Comparison of ENCODE assay signal across 8 mouse cellular contexts in genomic region chr13:119690876-119691620, GRCm38 (mm10). TPM values are rescaled to one million over a fixed set of nuclear protein-coding genes. Genes with fewer than 3 reads are reported as not detected.
A peak's percentile ranks its signal among the peaks of the same experiment; 100 is the strongest.
DNase-seq lines count a peak whose midpoint lies in the region; ATAC-seq and TF ChIP-seq lines count a peak whose summit lies in the region.

No protein-coding gene starts in this region.

- no peaks in the 10 kb centered on the region for H3K27me3 ChIP-seq in lung, embryonic 14.5 days (ENCODE audit: insufficient read depth, low read length)
- H3K27me3 ChIP-seq in forebrain, embryonic 16.5 days (replicated peaks; ENCODE audit: control insufficient read depth, insufficient read depth, low read length): no peaks in the 10 kb centered on the region
- no peaks in the 10 kb centered on the region for H3K27me3 ChIP-seq in limb, embryonic 10.5 days (ENCODE audit: low read depth, poor library complexity, severe bottlenecking)
- H3K27me3 ChIP-seq in neural tube, embryonic 14.5 days (ENCODE audit: control insufficient read depth, insufficient read depth, low read length): no peaks in the 10 kb centered on the region

- TF ChIP-seq CTCF in lung, embryonic 14.5 days (IDR thresholded peaks at IDR 0.05; ENCODE audit: low read depth): no peak
- no peak for TF ChIP-seq CTCF in brain, embryonic 14.5 days (IDR thresholded peaks at IDR 0.05; ENCODE audit: borderline replicate concordance, extremely low read depth, insufficient read depth, insufficient read length)

- WGBS in lung, embryonic 14.5 days: 3% methylated on average over 7 of the region's 7 CpGs
- WGBS in forebrain, embryonic 16.5 days: 1% methylated on average over 7 of the region's 7 CpGs
- WGBS in limb, embryonic 10.5 days: 9% methylated on average over 7 of the region's 7 CpGs
- 2% methylated on average over 7 of the region's 7 CpGs for WGBS in neural tube, embryonic 14.5 days

- peak overlapping the region; percentile 89 for H3K4me2 ChIP-seq in lung, embryonic 14.5 days
- peak overlapping the region; percentile 79 for H3K4me2 ChIP-seq in forebrain, embryonic 16.5 days (ENCODE audit: low read length)
- peak overlapping the region; percentile 86 for H3K4me2 ChIP-seq in neural tube, embryonic 14.5 days (ENCODE audit: low read depth, low read length)

- H3K9me3 ChIP-seq in lung, embryonic 14.5 days (ENCODE audit: low read depth, low read length): no peaks in the 10 kb centered on the region
- no peaks in the 10 kb centered on the region for H3K9me3 ChIP-seq in forebrain, embryonic 16.5 days (ENCODE audit: control insufficient read depth, low read length)
- H3K9me3 ChIP-seq in limb, embryonic 10.5 days (replicated peaks): no peaks in the 10 kb centered on the region
- H3K9me3 ChIP-seq in neural tube, embryonic 14.5 days (ENCODE audit: control insufficient read depth, low read length): no peaks in the 10 kb centered on the region

- peaks cover 6% of the 10 kb centered on the region for H3K4me1 ChIP-seq in lung, embryonic 14.5 days (ENCODE audit: insufficient read depth)
- peaks cover 46% of the 10 kb centered on the region for H3K4me1 ChIP-seq in forebrain, embryonic 16.5 days (replicated peaks; ENCODE audit: control insufficient read depth, insufficient read depth, low read length)
- peaks cover 19% of the 10 kb centered on the region for H3K4me1 ChIP-seq in limb, embryonic 10.5 days
- peaks cover 8% of the 10 kb centered on the region; the same call in 1 of the 2 replicates for H3K4me1 ChIP-seq in neural tube, embryonic 14.5 days (ENCODE audit: control insufficient read depth, insufficient read depth, low read length)

- peak overlapping the region; percentile 96 for H3K27ac ChIP-seq in lung, embryonic 14.5 days (ENCODE audit: low read depth)
- peak overlapping the region; percentile 99 for H3K27ac ChIP-seq in forebrain, embryonic 16.5 days (ENCODE audit: low read length)
- H3K27ac ChIP-seq in limb, embryonic 10.5 days: peak overlapping the region; percentile 95
- H3K27ac ChIP-seq in neural tube, embryonic 14.5 days (ENCODE audit: low read depth, low read length): peak overlapping the region; percentile 96

- H3K36me3 ChIP-seq in lung, embryonic 14.5 days (ENCODE audit: insufficient read depth): no peaks in the 10 kb centered on the region; the same call in 1 of the 2 replicates
- H3K36me3 ChIP-seq in forebrain, embryonic 16.5 days (ENCODE audit: control insufficient read depth, insufficient read depth): peaks cover 2% of the 10 kb centered on the region; the same call in 1 of the 2 replicates
- H3K36me3 ChIP-seq in limb, embryonic 10.5 days: peaks cover 27% of the 10 kb centered on the region
- no peaks in the 10 kb centered on the region for H3K36me3 ChIP-seq in neural tube, embryonic 14.5 days (ENCODE audit: control insufficient read depth, insufficient read depth, low read length)

- no peak for ATAC-seq in lung, embryonic 14.5 days (ENCODE audit: insufficient read depth)
- ATAC-seq in forebrain, embryonic 16.5 days: no peak
- no peak for ATAC-seq in neural tube, embryonic 14.5 days (ENCODE audit: low read depth)

- peak overlapping the region; percentile 84 for H3K9ac ChIP-seq in lung, embryonic 14.5 days
- H3K9ac ChIP-seq in forebrain, embryonic 16.5 days (replicated peaks; ENCODE audit: low read depth, low read length): peak overlapping the region; percentile 99
- H3K9ac ChIP-seq in neural tube, embryonic 14.5 days (replicated peaks; ENCODE audit: low read depth, low read length): peak overlapping the region; percentile 89

- peak overlapping the region; percentile 93 for H3K4me3 ChIP-seq in lung, embryonic 14.5 days (ENCODE audit: low read depth, low read length)
- peak overlapping the region; percentile 100 for H3K4me3 ChIP-seq in forebrain, embryonic 16.5 days (replicated peaks; ENCODE audit: low read length)
- H3K4me3 ChIP-seq in limb, embryonic 10.5 days: peak overlapping the region; percentile 78
- H3K4me3 ChIP-seq in neural tube, embryonic 14.5 days (ENCODE audit: low read depth, low read length): peak overlapping the region; percentile 82

- no peak for DNase-seq in lung, embryonic 14.5 days
- DNase-seq in lung, postnatal 14 days: no peak
- DNase-seq in brain, embryonic 14.5 days (ENCODE audit: low read depth): peak; percentile 60
- no peak for DNase-seq in limb, embryonic 10.5 days (ENCODE audit: low spot score)
- DNase-seq in gastrocnemius, adult 8-10 months (ENCODE audit: low spot score in 2 of 2): no peak
- DNase-seq in right cerebral cortex, adult 2 months (ENCODE audit: low spot score in 2 of 2): no peak

- TF ChIP-seq POLR2A in brain, embryonic 14.5 days (IDR thresholded peaks at IDR 0.05; ENCODE audit: borderline replicate concordance, extremely low read depth, insufficient read depth, insufficient read length, poor library complexity, severe bottlenecking): no peak

RNA-seq across cellular contexts. Expression of gene Hmgcs1, which starts 0.9 kb away (rescaled TPM):
- polyA plus RNA-seq in lung, embryonic 14.5 days (2014; fragmentation: Nextera tagmentation; extraction: Ambion mirVana): 126 and 142 TPM in 2 replicates
- 234 and 317 TPM in 2 replicates for polyA plus RNA-seq in brain, embryonic 14.5 days (2012; rRNA removed)
- 461 and 470 TPM in 2 replicates for polyA plus RNA-seq in forebrain, embryonic 16.5 days (2015; fragmentation: Nextera tagmentation; extraction: Ambion mirVana)
- 195 and 225 TPM in 2 replicates for polyA plus RNA-seq in limb, embryonic 10.5 days (2016; fragmentation: Nextera tagmentation; extraction: Ambion mirVana)
- polyA plus RNA-seq in neural tube, embryonic 14.5 days (2014; fragmentation: Nextera tagmentation; extraction: Ambion mirVana): 506 and 536 TPM in 2 replicates
- 10 to 100 TPM; 23.9 to 27.6 (median 25.4) TPM for total RNA-seq in gastrocnemius, adult 8-10 months (2022)
